Mouse (Mus musculus) heart, embryonic 13.5 days (tissue): ENCODE results near the gene Mrps18a. TPM values are rescaled to one million over a fixed set of nuclear protein-coding genes. Genes with fewer than 3 reads are reported as not detected.
A peak's percentile ranks its signal among the peaks of the same experiment; 100 is the strongest.

Experiments used
- ATAC-seq: fragments of 200-750 bp; cut with Nextera tagmentation; 2 replicates; pipeline ENCODE4 v1.8.0; 2017; ENCODE audit warnings: moderate TSS enrichment; ENCODE audit not compliant: insufficient number of reproducible peaks, low FRiP score, low TSS enrichment; ENCODE audit errors: extremely low read depth
- H3K27ac ChIP-seq: fragments of 300-500 bp; sonication (generic); replicated peaks from 2 replicates; pipeline ENCODE4 v1.5.1; 2015; ENCODE audit warnings: moderate library complexity, mild to moderate bottlenecking, inconsistent platforms
- H3K27me3 ChIP-seq: fragments of 300-500 bp; sonication (generic); replicated peaks from 2 replicates; pipeline ENCODE4 v1.6.1; 2015; ENCODE audit warnings: mild to moderate bottlenecking, inconsistent platforms
- H3K36me3 ChIP-seq: fragments of 300-500 bp; sonication (generic); 2 replicates; pipeline ENCODE4 v1.6.1; 2015; ENCODE audit warnings: mild to moderate bottlenecking, inconsistent platforms
- H3K4me1 ChIP-seq: fragments of 300-500 bp; sonication (generic); 2 replicates; pipeline ENCODE4 v1.6.1; 2015; ENCODE audit warnings: inconsistent platforms
- H3K4me2 ChIP-seq: fragments of 300-500 bp; sonication (generic); 2 replicates; pipeline ENCODE4 v1.6.1; 2015; ENCODE audit warnings: inconsistent platforms, mild to moderate bottlenecking, moderate library complexity
- H3K4me3 ChIP-seq: fragments of 300-500 bp; sonication (generic); 2 replicates; pipeline ENCODE4 v1.5.1; 2015; ENCODE audit warnings: moderate library complexity, mild to moderate bottlenecking, inconsistent platforms
- H3K9ac ChIP-seq: fragments of 300-500 bp; sonication (generic); 2 replicates; pipeline ENCODE4 v1.6.1; 2015; ENCODE audit warnings: inconsistent platforms, mild to moderate bottlenecking, moderate library complexity
- H3K9me3 ChIP-seq: fragments of 300-500 bp; sonication (generic); 2 replicates; pipeline ENCODE4 v1.6.1; 2016; ENCODE audit warnings: inconsistent platforms
- WGBS: fragments of 180-500 bp; shearing (Covaris S2); methylation state at CpG from one replicate; pipeline ENCODE4 v1.1.7; 2015; ENCODE audit warnings: mixed read lengths; 5-methylcytosine and 5-hydroxymethylcytosine counted together
- polyA plus RNA-seq: library from polyadenylated mRNA; unstranded; fragments of >200 nt; fragmentation: Nextera tagmentation; extraction: Ambion mirVana; gene quantifications from 2 replicates; pipeline ENCODE4 v1.2.1, GENCODE M21; 2015

Mrps18a gene
- polyA plus RNA-seq, 1 experiment from 2014 or later: 123 TPM

- no peak overlapping the region for H3K9ac ChIP-seq
- H3K36me3 ChIP-seq: no peaks in the 10 kb centered on the region
- H3K27ac ChIP-seq: no peak overlapping the region
- 0 out of 2 replicates have a peak, but pooled peaks cover 5% of the 10 kb centered on the region for H3K9me3 ChIP-seq
- no peak overlapping the region for H3K4me3 ChIP-seq
- peaks cover 36% of the 10 kb centered on the region for H3K4me1 ChIP-seq
- 84% methylated on average over 12 of the region's 12 CpGs for WGBS
- ATAC-seq: no peak
- H3K4me2 ChIP-seq: no peak overlapping the region
- no peaks in the 10 kb centered on the region for H3K27me3 ChIP-seq
These were observed 32.8 kb upstream of the Mrps18a start for GRCm38 (mm10) chr17:46077921-46078534.

- H3K9ac ChIP-seq: no peak overlapping the region
- no peaks in the 10 kb centered on the region for H3K36me3 ChIP-seq
- no peak overlapping the region for H3K4me2 ChIP-seq
- no peaks in the 10 kb centered on the region for H3K27me3 ChIP-seq
- peaks cover 40% of the 10 kb centered on the region for H3K4me1 ChIP-seq
- WGBS: 73% methylated on average over 2 of the region's 2 CpGs
- H3K27ac ChIP-seq: no peak overlapping the region
- 0 out of 2 replicates have a peak, but pooled peaks cover 5% of the 10 kb centered on the region for H3K9me3 ChIP-seq
- no peak overlapping the region for H3K4me3 ChIP-seq
- no peak for ATAC-seq
These were observed 31.7 kb upstream of the Mrps18a start for GRCm38 (mm10) chr17:46079037-46079436.

- no peak overlapping the region for H3K27ac ChIP-seq
- peaks cover 41% of the 10 kb centered on the region for H3K4me1 ChIP-seq
- no peak overlapping the region for H3K4me3 ChIP-seq
- H3K4me2 ChIP-seq: no peak overlapping the region
- 0 out of 2 replicates have a peak, but pooled peaks cover 5% of the 10 kb centered on the region for H3K9me3 ChIP-seq
- no peak for ATAC-seq
- H3K27me3 ChIP-seq: 0 out of 2 replicates have a peak, but pooled peaks cover 4% of the 10 kb centered on the region
- H3K9ac ChIP-seq: no peak overlapping the region
- H3K36me3 ChIP-seq: no peaks in the 10 kb centered on the region
- 53% methylated on average over 7 of the region's 7 CpGs for WGBS
These were observed 30.4 kb upstream of the Mrps18a start for GRCm38 (mm10) chr17:46080388-46080787.

- H3K9me3 ChIP-seq: 0 out of 2 replicates have a peak, but pooled peaks cover 5% of the 10 kb centered on the region
- H3K4me3 ChIP-seq: no peak overlapping the region
- H3K4me2 ChIP-seq: no peak overlapping the region
- H3K27me3 ChIP-seq: 0 out of 2 replicates have a peak, but pooled peaks cover 4% of the 10 kb centered on the region
- no peaks in the 10 kb centered on the region for H3K36me3 ChIP-seq
- H3K4me1 ChIP-seq: peaks cover 42% of the 10 kb centered on the region
- H3K27ac ChIP-seq: no peak overlapping the region
- WGBS: 23% methylated on average over 5 of the region's 5 CpGs
- no peak overlapping the region for H3K9ac ChIP-seq
- ATAC-seq: no peak
These were observed 29.7 kb upstream of the Mrps18a start for GRCm38 (mm10) chr17:46081042-46081441.

GRCm38 (mm10) chr17:46081657-46082056 lies 29.1 kb upstream of the Mrps18a start:
- H3K4me3 ChIP-seq: no peak overlapping the region
- no peak overlapping the region for H3K27ac ChIP-seq
- H3K9ac ChIP-seq: no peak overlapping the region
- H3K4me1 ChIP-seq: peaks cover 48% of the 10 kb centered on the region
- no peaks in the 10 kb centered on the region for H3K36me3 ChIP-seq
- H3K9me3 ChIP-seq: 0 out of 2 replicates have a peak, but pooled peaks cover 5% of the 10 kb centered on the region
- 31% methylated on average over 7 of the region's 7 CpGs for WGBS
- 0 out of 2 replicates have a peak, but pooled peaks cover 4% of the 10 kb centered on the region for H3K27me3 ChIP-seq
- no peak for ATAC-seq
- no peak overlapping the region for H3K4me2 ChIP-seq

- Histone ChIP-seq H3K9me3 (0 out of 2 replicates have a peak, but pooled peaks cover 5% of the 10 kb centered on the region), H3K9ac (no peak overlapping the region), H3K4me2 (peak overlapping the region; percentile 65; the same call in 1 of the 2 replicates), H3K27me3 (0 out of 2 replicates have a peak, but pooled peaks cover 9% of the 10 kb centered on the region), H3K36me3 (no peaks in the 10 kb centered on the region), H3K27ac (peak overlapping the region; percentile 75), H3K4me3 (no peak overlapping the region), H3K4me1 (peaks cover 51% of the 10 kb centered on the region)
- WGBS: 75% methylated on average over 3 of the region's 3 CpGs
- ATAC-seq: no peak
These were observed 27.4 kb upstream of the Mrps18a start for GRCm38 (mm10) chr17:46083381-46083780.

GRCm38 (mm10) chr17:46084091-46084501 lies 26.7 kb upstream of the Mrps18a start:
- Histone ChIP-seq H3K9me3 (0 out of 2 replicates have a peak, but pooled peaks cover 2% of the 10 kb centered on the region), H3K36me3 (no peaks in the 10 kb centered on the region), H3K4me3 (peak overlapping the region; percentile 34), H3K27ac (peak overlapping the region; percentile 75), H3K27me3 (0 out of 2 replicates have a peak, but pooled peaks cover 9% of the 10 kb centered on the region), H3K4me2 (peak overlapping the region; percentile 65), H3K9ac (peak overlapping the region; percentile 67), H3K4me1 (peaks cover 51% of the 10 kb centered on the region)
- peak; percentile 71 for ATAC-seq
- WGBS: 8% methylated on average over 10 of the region's 10 CpGs

GRCm38 (mm10) chr17:46086341-46086870 lies 24.4 kb upstream of the Mrps18a start:
- Histone ChIP-seq H3K27me3 (0 out of 2 replicates have a peak, but pooled peaks cover 9% of the 10 kb centered on the region), H3K4me2 (no peak overlapping the region), H3K4me1 (peaks cover 39% of the 10 kb centered on the region), H3K36me3 (no peaks in the 10 kb centered on the region), H3K27ac (no peak overlapping the region), H3K9me3 (no peaks in the 10 kb centered on the region), H3K9ac (no peak overlapping the region), H3K4me3 (no peak overlapping the region)
- ATAC-seq: no peak
- 52% methylated on average over 17 of the region's 17 CpGs for WGBS

GRCm38 (mm10) chr17:46091351-46091750 lies 19.4 kb upstream of the Mrps18a start:
- no peak for ATAC-seq
- no peaks in the 10 kb centered on the region for H3K36me3 ChIP-seq
- H3K27ac ChIP-seq: no peak overlapping the region
- H3K27me3 ChIP-seq: peaks cover 22% of the 10 kb centered on the region
- H3K4me1 ChIP-seq: peaks cover 6% of the 10 kb centered on the region
- no peak overlapping the region for H3K4me2 ChIP-seq
- H3K9me3 ChIP-seq: no peaks in the 10 kb centered on the region
- H3K4me3 ChIP-seq: no peak overlapping the region
- 88% methylated on average over 1 of the region's 1 CpGs for WGBS
- no peak overlapping the region for H3K9ac ChIP-seq

GRCm38 (mm10) chr17:46091899-46092298 lies 18.9 kb upstream of the Mrps18a start:
- WGBS: 80% methylated on average over 14 of the region's 14 CpGs
- Histone ChIP-seq H3K4me3 (no peak overlapping the region), H3K36me3 (no peaks in the 10 kb centered on the region), H3K9ac (no peak overlapping the region), H3K4me1 (peaks cover under 1% of the 10 kb centered on the region), H3K9me3 (no peaks in the 10 kb centered on the region), H3K27ac (no peak overlapping the region), H3K4me2 (no peak overlapping the region), H3K27me3 (peaks cover 27% of the 10 kb centered on the region)
- no peak for ATAC-seq

- ATAC-seq: no peak
- H3K9ac ChIP-seq: peak overlapping the region; percentile 19; the same call in 1 of the 2 replicates
- H3K4me2 ChIP-seq: no peak overlapping the region
- no peaks in the 10 kb centered on the region for H3K9me3 ChIP-seq
- no peaks in the 10 kb centered on the region for H3K36me3 ChIP-seq
- peaks cover 7% of the 10 kb centered on the region; the same call in 1 of the 2 replicates for H3K4me1 ChIP-seq
- 42% methylated on average over 8 of the region's 8 CpGs for WGBS
- H3K27ac ChIP-seq: no peak overlapping the region
- H3K27me3 ChIP-seq: peaks cover 23% of the 10 kb centered on the region
- no peak overlapping the region for H3K4me3 ChIP-seq
These were observed 12.3 kb upstream of the Mrps18a start for GRCm38 (mm10) chr17:46098525-46098924.
